Mouse (Mus musculus) left cerebral cortex, adult 2 months (tissue): Measurements from ENCODE around the gene Usp3. TPM values are rescaled to one million over a fixed set of nuclear protein-coding genes. Genes with fewer than 3 reads are reported as not detected.
A peak's percentile ranks its signal among the peaks of the same experiment; 100 is the strongest.

ENCODE experiments used
- DNase-seq, 2 experiments: peaks; one replicate each; pipeline ENCODE4 v3.0.0; 2021 to 2022; ENCODE audit warnings: low spot score in 2 of 2, mixed read lengths in 1 of 2; ENCODE audit errors: extremely low spot score in 1 of 2
- H3K27ac ChIP-seq: fragments of 200-600 bp; 2 replicates; pipeline ENCODE4 v1.8.1; 2022
- H3K4me3 ChIP-seq: fragments of 200-600 bp; 2 replicates; pipeline ENCODE4 v1.8.1; 2022
- CTCF ChIP-seq: fragments of 200-600 bp; IDR thresholded peaks from 2 replicates; pipeline ENCODE4 v1.8.1; 2022; ENCODE audit warnings: antibody characterized with exemption, mild to moderate bottlenecking, moderate library complexity
- intact Hi-C: fragments of 180-260 bp; cut with DNase I; formaldehyde crosslinking; loops from one replicate; pipeline ENCODE4 v1.15.1; 2025
- total RNA-seq, 2 experiments: library from RNA; stranded (reverse); gene quantifications; 2 replicates each; pipeline ENCODE4 v1.2.3; 2021

Usp3 gene
- total RNA-seq, 2 experiments from 2014 or later = 32.5 to 40.0 TPM

DNA sequence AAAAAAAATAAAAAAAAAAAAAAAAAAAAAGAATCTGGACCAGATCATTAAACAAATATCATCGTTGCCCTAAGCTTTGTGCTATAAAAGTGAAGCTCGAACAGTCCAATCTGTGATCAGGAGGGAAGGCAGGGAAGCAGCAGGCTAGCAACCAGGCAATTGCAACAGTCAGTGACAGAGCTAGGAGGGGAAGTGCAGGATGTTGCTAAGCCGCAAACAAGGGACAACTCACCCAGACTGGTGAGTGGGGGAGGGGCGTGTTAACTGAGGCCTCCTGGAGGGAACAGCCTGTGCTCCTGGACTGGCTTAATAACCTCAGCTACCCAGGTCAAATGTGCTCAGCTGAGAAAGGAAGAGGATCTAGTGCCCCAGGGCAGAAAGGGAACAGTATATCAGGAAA, 6.6 kb upstream of the Usp3 start:
- H3K4me3 ChIP-seq = no peak overlapping the region
- TF ChIP-seq CTCF = no peak
- H3K27ac ChIP-seq = no peak overlapping the region
- DNase-seq = no peak
- intact Hi-C loops = loop anchor here (10.0 kb wide), 1 partner anchor 335 kb away; no protein-coding TSS in a partner anchor

DNA sequence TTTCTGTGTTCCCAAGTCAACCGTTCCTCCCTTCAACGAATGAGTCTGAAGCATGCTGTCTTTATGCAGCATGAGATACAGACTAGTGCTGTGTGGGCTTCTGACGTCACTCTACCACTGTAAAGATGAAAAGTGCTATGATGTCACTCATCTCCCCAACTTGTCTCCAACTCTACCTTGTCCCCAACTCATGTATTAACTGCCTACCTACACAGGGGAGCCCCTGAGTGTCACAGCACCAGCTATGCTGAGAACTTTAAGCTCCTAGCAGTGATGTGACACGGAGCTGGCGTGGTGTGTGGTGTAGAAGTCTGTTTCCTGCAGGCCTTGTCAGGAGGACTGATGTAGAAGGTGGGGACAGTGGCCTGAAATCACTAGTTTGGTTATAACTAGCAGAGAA, 5.7 kb upstream of the Usp3 start:
- Histone ChIP-seq H3K27ac (no peak overlapping the region), H3K4me3 (no peak overlapping the region)
- intact Hi-C loops = loop anchor here (10.0 kb wide), 1 partner anchor 334 kb away; no protein-coding TSS in a partner anchor
- DNase-seq = no peak
- no peak for TF ChIP-seq CTCF

DNA sequence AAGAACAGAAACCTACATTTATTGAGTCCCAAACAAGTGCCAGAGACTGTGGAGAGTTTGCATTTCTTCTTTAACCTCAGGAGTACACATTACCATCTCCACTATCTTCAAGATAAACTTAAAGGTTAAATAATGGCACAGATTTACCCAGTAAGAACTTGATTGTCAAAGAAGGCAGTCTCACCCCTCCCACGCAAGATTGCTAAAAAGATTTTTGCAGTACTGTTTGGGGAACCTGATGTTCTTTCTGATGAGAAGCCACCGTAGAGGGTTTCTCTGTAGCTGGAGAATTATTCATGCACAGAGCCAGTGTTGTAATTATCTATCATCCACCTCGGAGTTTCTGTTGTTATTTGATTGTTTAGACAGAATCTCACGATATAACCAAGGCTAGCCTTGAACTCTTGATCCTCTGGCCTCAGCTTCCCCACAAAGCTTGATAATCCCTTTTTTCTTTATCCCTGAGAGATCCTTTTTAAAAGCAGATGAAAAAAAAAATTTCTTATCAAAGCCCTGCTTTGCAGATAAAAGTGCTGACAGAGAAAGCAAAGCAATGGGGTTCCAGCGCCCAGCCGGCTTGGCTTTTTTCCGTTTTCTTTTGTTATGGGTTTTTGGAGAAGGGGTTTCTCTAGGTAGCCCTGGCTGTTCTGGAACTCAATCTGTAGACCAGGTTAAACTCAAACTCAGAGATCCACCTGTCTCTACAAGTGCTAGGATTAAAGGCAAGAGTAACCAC, 4.7 kb upstream of the Usp3 start:
- Histone ChIP-seq H3K27ac (peak overlapping the region; percentile 30; the same call in 1 of the 2 replicates), H3K4me3 (no peak overlapping the region)
- no peak for TF ChIP-seq CTCF
- no peak for DNase-seq
- intact Hi-C loops = loop anchor here (10.0 kb wide), 1 partner anchor 333 kb away; no protein-coding TSS in a partner anchor

DNA sequence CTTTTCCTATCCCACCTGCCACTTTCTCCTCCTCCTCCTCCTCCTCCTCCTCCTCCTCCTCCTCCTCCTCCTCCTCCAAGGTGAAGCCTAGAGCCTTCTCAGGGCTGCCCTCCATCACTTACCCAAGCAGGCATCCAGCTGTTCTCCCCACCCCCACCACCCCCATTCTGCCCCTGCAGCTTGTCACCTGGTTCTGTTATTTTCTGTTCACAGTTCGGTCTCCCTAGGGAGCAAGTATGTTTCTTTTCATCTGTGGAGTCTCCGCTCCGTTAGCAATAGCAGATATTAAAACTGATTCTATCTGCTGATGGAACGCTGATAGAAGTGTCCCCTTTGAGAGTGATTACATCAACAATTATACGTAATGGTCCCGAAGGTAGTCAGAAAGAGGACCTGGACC, 4.1 kb upstream of the Usp3 start:
- TF ChIP-seq CTCF = no peak
- no peak for DNase-seq
- intact Hi-C loops = loop anchor here (10.0 kb wide), 1 partner anchor 332 kb away; no protein-coding TSS in a partner anchor
- peak overlapping the region; percentile 30; the same call in 1 of the 2 replicates for H3K27ac ChIP-seq
- no peak overlapping the region for H3K4me3 ChIP-seq

DNA sequence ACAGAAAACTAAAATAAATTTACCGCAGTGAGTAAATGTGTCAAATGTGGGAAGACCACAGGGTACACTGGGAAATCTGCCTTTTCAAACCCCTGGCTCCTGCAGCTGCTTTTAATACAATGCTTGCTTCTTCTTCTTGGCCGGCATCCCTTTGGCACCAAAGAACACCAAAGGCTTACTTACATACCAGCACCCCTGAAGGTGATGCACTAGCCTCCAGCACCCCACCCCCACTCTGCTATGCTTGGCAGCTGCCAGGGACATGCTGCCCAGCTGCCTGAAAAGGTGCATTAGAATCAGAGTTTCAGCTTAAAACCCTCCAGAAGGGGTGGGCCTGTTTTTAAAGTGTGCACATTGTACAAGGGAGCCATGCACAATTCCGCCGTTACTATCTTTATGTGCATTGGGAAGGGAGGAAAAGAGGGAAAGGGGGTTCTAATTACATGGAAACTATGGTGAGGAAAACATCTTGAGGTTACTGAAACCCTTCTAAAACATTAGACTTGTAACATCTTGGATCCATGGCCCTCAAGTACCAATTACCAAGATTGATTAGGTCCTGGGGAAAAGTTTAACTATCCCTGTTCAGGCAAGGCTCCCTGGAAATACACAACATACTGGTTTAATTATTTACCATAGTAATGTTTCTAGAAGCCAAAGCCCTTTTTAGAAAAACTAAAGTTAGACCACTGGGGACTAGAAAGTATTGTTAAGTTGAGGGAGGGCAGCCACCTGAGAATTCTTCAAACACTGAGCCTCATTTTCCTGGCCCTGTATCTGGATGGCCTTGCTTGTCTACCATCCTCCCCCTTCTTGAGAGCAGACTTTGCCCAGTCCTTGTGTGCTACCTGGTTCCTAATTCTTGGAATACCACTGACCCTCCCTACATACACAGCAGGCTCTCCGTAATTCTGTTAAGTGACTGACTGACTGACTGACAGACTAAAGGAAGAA, 3.1 kb upstream of the Usp3 start:
- TF ChIP-seq CTCF = no peak
- intact Hi-C loops = loop anchor here (10.0 kb wide), 1 partner anchor 331 kb away; no protein-coding TSS in a partner anchor
- DNase-seq = no peak
- Histone ChIP-seq H3K4me3 (no peak overlapping the region), H3K27ac (no peak overlapping the region)

DNA sequence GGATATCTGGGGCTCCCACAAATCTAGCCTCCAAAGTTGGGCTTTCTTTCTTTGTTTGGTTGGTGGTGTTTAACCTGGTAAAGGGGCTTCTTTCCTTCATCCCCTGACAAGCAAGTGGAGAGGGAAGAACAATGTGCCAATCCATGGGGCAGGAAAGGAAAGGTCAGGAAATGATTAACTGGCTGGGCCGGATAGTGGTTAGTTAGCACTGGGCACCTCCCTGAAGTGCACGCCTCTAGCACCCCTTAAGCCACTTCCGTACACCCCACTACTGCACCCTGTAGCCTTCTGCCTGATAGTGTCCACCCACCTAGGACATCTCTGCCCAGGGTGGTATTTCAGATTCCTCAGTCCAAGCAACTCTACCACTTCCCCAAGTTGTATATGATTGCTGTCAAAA, 1.1 kb upstream of the Usp3 start:
- intact Hi-C loops = loop anchor here (5.0 to 10.0 kb wide), 3 partner anchors 82 to 329 kb away; partner anchors contain the start of gene Fbxl22
- no peak for TF ChIP-seq CTCF
- Histone ChIP-seq H3K4me3 (no peak overlapping the region), H3K27ac (no peak overlapping the region)
- no peak for DNase-seq

DNA sequence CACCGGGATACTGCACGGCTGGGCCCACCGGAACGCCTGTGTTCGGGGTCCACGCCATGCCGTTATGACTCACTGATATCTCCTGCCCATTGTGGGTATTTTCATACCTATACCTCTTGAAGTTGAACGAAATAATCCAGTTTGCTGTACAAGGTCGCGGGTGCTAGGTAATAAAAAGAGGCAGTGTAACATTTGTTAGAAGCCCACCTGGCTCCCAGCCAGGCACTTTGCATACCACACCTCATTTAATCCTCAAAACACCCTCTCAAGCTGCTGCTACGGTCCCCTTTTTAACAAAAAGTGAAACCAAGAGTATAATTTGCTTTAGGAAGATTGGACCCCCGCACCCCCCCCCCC, 649 bp upstream of the Usp3 start:
- no peak for DNase-seq
- Histone ChIP-seq H3K27ac (peak overlapping the region; percentile 12), H3K4me3 (peak overlapping the region; percentile 73)
- TF ChIP-seq CTCF = no peak
- intact Hi-C loops = loop anchor here (5.0 to 10.0 kb wide), 3 partner anchors 81 to 329 kb away; partner anchors contain the start of gene Fbxl22

DNA sequence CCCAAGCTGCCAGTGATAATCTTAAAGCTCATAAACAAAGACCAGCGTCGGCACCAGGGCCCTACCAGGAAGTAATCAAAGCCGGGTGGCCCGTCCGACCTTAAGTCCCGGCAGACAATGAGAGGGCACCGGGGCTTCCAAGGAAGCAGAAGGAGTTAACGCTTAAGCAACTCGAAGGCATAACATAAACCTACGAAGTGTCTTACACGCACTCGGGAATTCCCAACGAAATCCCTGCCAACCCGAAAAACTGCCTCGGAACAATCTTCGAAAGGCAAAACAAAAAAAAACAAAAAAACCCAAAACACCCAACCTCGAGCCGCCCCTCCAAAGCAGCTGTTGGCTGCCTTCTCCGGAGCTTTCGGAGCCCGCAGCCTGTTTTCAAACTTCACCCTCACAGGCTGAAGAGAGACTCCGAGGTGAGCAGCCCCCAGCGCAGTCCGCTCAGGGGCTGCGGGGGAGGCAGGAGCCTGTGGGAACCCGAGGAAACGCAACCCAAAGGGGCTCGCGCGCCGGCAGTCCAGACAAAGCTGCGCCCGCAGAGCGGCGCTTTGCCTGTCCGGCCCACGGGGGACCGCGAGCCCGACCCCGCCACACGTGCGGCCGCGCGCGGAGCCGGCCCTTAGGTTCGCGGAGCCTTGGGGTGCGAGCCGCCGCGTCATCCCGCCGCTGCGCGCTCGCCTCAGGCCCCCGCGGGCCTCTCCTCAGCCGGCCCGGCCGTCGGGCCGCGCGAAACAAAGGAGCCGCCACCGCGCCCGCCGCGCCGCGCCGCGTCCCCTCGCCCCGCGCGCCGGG, 894 bp downstream of the Usp3 start:
- intact Hi-C loops = loop anchor here (5.0 to 10.0 kb wide), 3 partner anchors 80 to 327 kb away; partner anchors contain the start of gene Fbxl22
- Histone ChIP-seq H3K27ac (peak overlapping the region; percentile 84), H3K4me3 (peak overlapping the region; percentile 73)
- TF ChIP-seq CTCF = no peak
- peak; percentile 22 to 38 for DNase-seq

DNA sequence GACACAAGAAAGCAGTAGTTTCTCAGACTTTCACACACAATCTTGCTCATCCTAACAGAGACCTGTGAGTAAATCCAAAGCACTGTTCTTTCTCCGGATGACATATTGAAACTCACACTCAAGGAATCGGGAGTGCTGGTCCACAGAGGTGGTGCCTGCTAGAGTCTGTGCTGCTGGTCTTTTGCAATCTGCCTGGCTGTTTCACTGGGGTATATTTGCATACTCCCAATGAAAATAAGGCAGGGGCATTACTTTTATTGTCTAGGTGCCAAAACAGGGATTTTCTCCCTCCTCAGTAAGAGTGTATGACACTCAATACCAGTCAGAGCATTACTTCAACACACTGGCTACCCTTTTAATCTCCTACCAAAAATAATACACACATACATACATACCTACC, 2.9 kb downstream of the Usp3 start:
- intact Hi-C loops = loop anchor here (5.0 to 10.0 kb wide), 3 partner anchors 78 to 325 kb away; partner anchors contain the start of gene Fbxl22
- DNase-seq = peak in 1 of 2 experiments; percentile 0
- Histone ChIP-seq H3K4me3 (no peak overlapping the region), H3K27ac (no peak overlapping the region)
- TF ChIP-seq CTCF = no peak

DNA sequence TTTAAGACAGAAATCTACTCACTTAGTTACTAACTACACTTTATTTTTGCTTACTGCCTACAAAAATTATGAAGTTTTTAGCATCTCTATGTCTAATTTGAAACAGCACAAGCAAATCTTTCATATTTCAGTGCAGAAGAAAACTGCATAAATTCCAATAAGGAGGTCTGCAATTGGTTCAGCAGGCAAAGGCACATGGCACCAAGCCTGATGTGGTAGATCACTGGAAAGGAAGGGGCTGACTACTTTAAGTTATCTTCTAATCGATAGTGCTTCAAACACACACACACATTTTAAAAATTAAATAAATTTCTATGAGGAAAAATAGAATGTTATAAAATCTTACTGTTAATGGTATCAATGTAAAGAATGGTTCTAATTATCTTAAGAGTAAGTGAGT, 5.9 kb downstream of the Usp3 start:
- Histone ChIP-seq H3K27ac (peak overlapping the region; percentile 2; the same call in 1 of the 2 replicates), H3K4me3 (no peak overlapping the region)
- no peak for DNase-seq
- no peak for TF ChIP-seq CTCF
- intact Hi-C loops = no loop called here

DNA sequence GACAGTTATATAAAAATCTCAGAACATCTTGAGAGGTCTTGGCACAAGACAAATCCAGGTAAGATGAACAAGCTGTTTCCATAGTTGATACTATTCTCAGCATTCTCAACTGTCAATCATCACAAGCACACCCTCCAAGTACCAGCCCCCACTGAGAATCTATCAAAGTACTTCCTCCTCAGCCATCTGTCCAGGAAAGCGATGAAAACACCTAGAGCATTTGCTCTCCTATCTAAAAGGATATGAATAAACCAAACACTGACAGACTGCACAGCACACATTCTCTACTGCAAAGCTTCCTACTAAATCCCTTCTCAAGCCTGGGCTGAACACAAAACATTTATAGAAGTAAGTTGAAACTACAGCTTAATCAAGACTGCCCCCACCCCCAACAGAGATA, 6.4 kb downstream of the Usp3 start:
- intact Hi-C loops = no loop called here
- H3K27ac ChIP-seq = peak overlapping the region; percentile 10; the same call in 1 of the 2 replicates
- no peak overlapping the region for H3K4me3 ChIP-seq
- TF ChIP-seq CTCF = no peak
- DNase-seq = no peak
